Mouse (Mus musculus): ENCODE data around the gene Camsap1.

DNA sequence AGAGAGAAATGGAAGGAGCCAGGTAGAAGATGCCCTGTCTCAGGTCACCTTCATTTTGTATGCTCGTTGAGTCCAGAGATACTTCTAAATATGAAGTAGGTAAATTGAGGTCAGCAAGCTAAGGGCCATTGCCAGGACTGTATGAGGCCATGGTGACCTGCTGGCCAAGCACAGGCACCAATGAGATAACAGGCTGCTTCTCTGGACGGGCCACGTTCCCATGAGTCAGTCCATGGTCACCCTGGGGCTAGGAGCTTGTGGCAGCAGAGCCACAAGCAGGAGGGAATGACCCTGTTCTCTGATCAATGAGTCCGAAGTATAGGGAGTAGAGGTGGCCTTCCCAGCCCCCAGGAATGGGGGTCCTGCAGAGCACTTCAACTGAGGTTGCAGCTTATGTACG, 68.3 kb downstream of the Camsap1 start:
- TF ChIP-seq CTCF (IDR thresholded peaks at IDR 0.05; ENCODE audit: control insufficient read depth, insufficient read depth, insufficient read length), result no peak
- TF ChIP-seq MAX (IDR thresholded peaks at IDR 0.05), result no peak

Data from C2C12 (cell line).